Mouse (Mus musculus) B cell, adult 2 months (primary cell): ENCODE measurements around the gene Zscan4f.
"Not testable (repeated sequence)": the region's sequence is repeated elsewhere in the genome, so short reads cannot be mapped to it uniquely, and the experiment has no call there.

Source experiments
- DNase-seq, 2 experiments: peaks; one replicate each; pipeline ENCODE4 v3.0.0; 2022

Zscan4f gene

DNA sequence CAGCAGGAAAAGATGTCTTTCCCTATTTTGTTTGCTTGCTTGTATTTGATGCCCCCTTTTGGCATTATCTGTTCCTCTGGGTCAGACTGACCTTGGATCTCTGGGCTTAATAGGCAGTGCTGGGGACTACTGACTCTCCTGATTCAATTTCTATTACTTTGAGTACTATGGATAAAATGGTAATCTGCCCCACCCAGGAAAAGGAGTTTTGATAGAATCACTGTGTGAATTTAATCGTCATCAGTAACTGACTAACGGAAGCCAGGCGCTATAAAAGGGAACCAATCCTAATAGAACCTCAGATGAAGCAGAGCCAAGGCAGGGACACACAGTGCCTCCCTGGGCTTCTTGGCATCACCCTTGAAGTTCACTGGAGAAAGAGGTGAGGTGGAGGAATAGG is at the start of gene Zscan4f:
Gene Zscan4f (plus strand): TSS at position 301 of the 400 bp plus-strand sequence.
- DNase-seq, result not testable (repeated sequence)

DNA sequence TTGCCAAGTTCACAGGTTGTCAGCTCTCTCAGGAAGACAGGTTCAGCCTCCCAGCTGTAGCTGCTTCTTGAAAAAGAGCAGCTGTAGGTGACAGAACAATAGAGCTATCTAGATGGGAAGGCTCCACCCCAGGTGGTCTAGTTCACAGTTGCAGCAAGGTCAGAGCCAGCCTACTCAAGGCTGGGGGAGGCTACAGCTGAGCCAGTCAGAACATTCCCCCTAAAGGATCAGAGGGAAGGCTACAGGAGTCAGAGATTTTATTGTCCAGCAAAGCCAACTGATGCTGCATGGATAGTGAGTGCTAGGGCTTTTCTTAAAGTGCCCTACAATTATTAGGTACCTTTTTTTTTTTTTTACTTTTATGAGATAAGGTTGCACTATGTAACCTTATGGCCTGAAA is 13.1 kb upstream of the Zscan4f start:
- DNase-seq, result not testable (repeated sequence)
